Mouse (Mus musculus) adrenal gland, postnatal 36 days (tissue): ENCODE data around the gene Akap13. TPM values are rescaled to one million over a fixed set of nuclear protein-coding genes. Genes with fewer than 3 reads are reported as not detected.

Experiments used
- DNase-seq, 2 experiments: peaks; one replicate each; pipeline ENCODE4 v3.0.0; 2021; ENCODE audit warnings: mixed read lengths in 1 of 2
- microRNA-seq: library from miRNA; unstranded; fragments of <30 nt; microRNA quantifications from one replicate; pipeline ENCODE4 v1.2.0, GENCODE M21; 2021
- total RNA-seq, 2 experiments: library from RNA; stranded (reverse); gene quantifications; 2 replicates each; pipeline ENCODE4 v1.2.3; 2021

Gene Akap13
- total RNA-seq, 2 experiments from 2014 or later: 56.6 to 73.3 TPM

DNA sequence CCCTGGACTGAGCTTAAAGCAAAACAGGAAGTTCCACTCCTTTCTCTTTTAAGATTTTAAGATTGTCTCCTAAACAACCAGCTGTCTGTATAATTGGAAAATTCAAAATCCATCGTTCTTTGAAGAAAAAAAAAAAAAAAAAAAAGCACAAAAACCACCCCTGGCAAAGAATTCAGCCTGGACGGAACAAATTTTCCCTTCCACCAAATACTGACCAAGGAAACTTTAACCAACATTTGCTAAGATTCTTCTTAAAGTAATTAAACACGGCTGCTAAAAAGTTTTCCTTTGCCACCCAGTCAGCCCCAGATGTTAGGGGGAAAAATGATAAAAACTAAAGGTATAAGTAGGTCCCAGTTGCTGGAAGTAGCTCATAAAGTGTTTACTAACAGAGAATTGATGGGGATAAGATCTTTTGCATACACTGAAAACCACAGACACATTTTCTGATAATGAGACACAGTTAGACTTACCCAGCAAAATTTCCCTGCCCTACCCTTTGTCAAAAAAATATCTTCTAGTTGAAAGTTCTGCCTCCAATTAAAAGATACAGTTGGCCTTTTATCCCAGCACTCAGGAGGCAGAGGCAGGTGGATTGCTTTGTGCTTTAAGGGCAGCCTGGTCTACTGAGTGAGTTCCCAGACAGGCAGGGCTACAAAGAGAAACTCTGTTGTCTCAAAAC lies 338.5 kb downstream of the Akap13 start:
- DNase-seq: no peak

DNA sequence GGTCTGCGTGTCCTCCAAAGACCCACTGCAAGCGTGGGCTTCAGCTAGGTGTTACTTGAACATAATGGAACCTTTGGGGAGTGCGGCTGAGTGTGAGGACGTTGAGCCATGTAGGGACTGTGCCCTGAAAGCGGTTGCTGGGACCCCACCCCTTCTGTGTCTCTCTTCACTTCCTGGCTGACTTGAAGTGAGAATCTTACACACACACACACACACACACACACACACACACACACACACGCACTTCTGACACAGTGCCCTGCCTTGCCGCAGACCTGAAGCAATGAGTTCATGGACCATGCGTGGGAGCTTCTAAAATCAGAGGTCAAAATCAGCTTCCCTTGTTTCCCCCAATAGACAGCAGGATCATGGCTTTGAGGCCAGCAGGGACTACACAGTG lies 339.8 kb downstream of the Akap13 start:
- no peak for DNase-seq

DNA sequence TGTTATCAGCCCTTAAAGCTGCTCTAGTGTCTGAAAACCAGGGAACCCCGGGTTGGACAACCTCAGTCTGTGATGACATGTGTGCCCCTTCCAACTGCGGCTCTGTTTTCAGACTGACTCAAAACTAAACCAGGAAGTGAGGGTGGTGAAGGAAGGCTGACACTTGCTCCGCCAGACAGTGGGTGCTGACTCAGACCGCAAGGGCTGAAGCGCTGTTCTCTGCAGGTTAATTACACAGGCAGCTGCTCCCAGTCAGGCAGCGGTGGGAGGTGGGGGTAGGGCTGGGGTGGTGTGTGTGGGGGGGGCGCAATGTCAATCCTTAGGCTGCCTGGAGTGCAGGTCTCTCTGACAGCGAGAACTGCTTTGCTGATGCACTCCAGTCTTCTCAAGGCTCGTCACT lies 341.1 kb downstream of the Akap13 start:
- peak; percentile 11 to 25 for DNase-seq

GRCm38 (mm10) chr7:75800530-75800929 lies 345.2 kb downstream of the Akap13 start:
- no peak for DNase-seq

- no peak for DNase-seq
Observed at GRCm38 (mm10) chr7:75801022-75801421, 345.7 kb downstream of the Akap13 start.

GRCm38 (mm10) chr7:75801621-75802358 lies 346.5 kb downstream of the Akap13 start:
- no peak for DNase-seq

GRCm38 (mm10) chr7:75802887-75803286 lies 347.6 kb downstream of the Akap13 start:
- no peak for DNase-seq

Small RNAs within 50 kb of the gene (microRNA-seq; reads per million reads assigned to microRNA genes)
- gene Gm23251: not detected

Other genes starting within 250 kb of the Akap13 start
- under 1 TPM; 0.26 to 0.30 TPM for gene Sv2b, start 146.3 kb upstream of the Akap13 start, total RNA-seq